Mouse (Mus musculus) intestine, embryonic 16.5 days (tissue): ENCODE measurements around the gene Arhgap15. TPM values are rescaled to one million over a fixed set of nuclear protein-coding genes. Genes with fewer than 3 reads are reported as not detected.

Experiments
- ATAC-seq: fragments of 200-750 bp; cut with Nextera tagmentation; 2 replicates; pipeline ENCODE4 v1.8.0; 2017; ENCODE audit warnings: moderate TSS enrichment, moderate library complexity
- H3K27ac ChIP-seq: fragments of 300-500 bp; sonication (generic); 2 replicates; pipeline ENCODE4 v1.5.1; 2014; ENCODE audit warnings: mild to moderate bottlenecking, low read length
- H3K27me3 ChIP-seq: fragments of 300-500 bp; sonication (generic); replicated peaks from 2 replicates; pipeline ENCODE4 v1.6.1; 2014; ENCODE audit warnings: low read length, control low read depth, mixed read lengths; ENCODE audit not compliant: control insufficient read depth, insufficient read depth
- H3K36me3 ChIP-seq: fragments of 300-500 bp; sonication (generic); 2 replicates; pipeline ENCODE4 v1.6.1; 2014; ENCODE audit warnings: low read length, control low read depth; ENCODE audit not compliant: control insufficient read depth, insufficient read depth
- H3K4me1 ChIP-seq: fragments of 300-500 bp; sonication (generic); 2 replicates; pipeline ENCODE4 v1.6.1; 2014; ENCODE audit warnings: low read length, control low read depth, mixed read lengths; ENCODE audit not compliant: control insufficient read depth, insufficient read depth
- H3K4me2 ChIP-seq: fragments of 300-500 bp; sonication (generic); 2 replicates; pipeline ENCODE4 v1.6.1; 2014; ENCODE audit warnings: low read depth, low read length, control low read depth
- H3K4me3 ChIP-seq: fragments of 300-500 bp; sonication (generic); 2 replicates; pipeline ENCODE4 v1.5.1; 2014; ENCODE audit warnings: mild to moderate bottlenecking, low read length
- H3K9ac ChIP-seq: fragments of 300-500 bp; sonication (generic); 2 replicates; pipeline ENCODE4 v1.6.1; 2014; ENCODE audit warnings: low read depth, low read length
- H3K9me3 ChIP-seq: fragments of 300-500 bp; sonication (generic); 2 replicates; pipeline ENCODE4 v1.6.1; 2016; ENCODE audit warnings: low read length, control low read depth; ENCODE audit not compliant: control insufficient read depth
- WGBS: fragments of 180-500 bp; shearing (Covaris S2); extraction: QIAGEN DNeasy Blood & Tissue Kit; methylation state at CpG from one replicate; pipeline ENCODE4 v1.1.7; 2014; 5-methylcytosine and 5-hydroxymethylcytosine counted together
- polyA plus RNA-seq: library from polyadenylated mRNA; unstranded; fragments of >200 nt; fragmentation: Nextera tagmentation; extraction: Ambion mirVana; gene quantifications from 2 replicates; pipeline ENCODE4 v1.2.1, GENCODE M21; 2015

Arhgap15 gene
- polyA plus RNA-seq, 1 experiment from 2014 or later, result 1.2 TPM

DNA sequence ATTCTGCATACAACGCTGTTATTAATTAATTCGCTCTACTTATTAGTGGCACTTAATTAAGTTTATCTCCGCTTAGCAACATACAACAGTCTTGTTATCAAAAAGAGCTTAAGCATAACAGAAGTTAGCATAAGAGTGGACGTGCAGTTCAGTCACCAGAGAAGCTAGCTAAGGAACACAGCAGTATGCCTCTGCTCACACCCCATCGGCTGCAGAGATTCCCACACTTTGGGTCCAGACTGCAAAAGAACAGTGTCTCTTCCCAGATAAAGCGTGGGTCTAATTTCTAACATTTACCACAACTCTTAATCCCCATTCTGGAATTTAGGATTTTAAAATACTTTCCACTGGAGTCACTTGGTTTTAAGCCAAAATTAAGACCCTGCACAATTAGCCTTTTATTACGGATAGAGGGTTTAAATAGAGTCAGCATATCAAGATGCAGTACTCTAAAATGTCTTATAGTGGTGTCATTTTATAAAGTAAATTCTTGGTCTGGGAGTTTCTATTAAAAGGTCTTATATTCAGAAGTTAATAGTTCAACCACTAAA is 400.0 kb downstream of the Arhgap15 start:
- Histone ChIP-seq H3K9me3 (no peaks in the 10 kb centered on the region), H3K4me1 (no peaks in the 10 kb centered on the region), H3K36me3 (no peaks in the 10 kb centered on the region), H3K9ac (no peak overlapping the region), H3K4me3 (no peak overlapping the region), H3K4me2 (no peak overlapping the region), H3K27ac (peak overlapping the region; percentile 65), H3K27me3 (no peaks in the 10 kb centered on the region)
- ATAC-seq, result peak; percentile 74
- 53% methylated on average over 7 of the region's 7 CpGs for WGBS

- no peak overlapping the region for H3K4me3 ChIP-seq
- no peak overlapping the region for H3K4me2 ChIP-seq
- no peaks in the 10 kb centered on the region for H3K27me3 ChIP-seq
- 83% methylated on average over 1 of the region's 1 CpGs for WGBS
- H3K27ac ChIP-seq, result no peak overlapping the region
- ATAC-seq, result no peak
- H3K9ac ChIP-seq, result no peak overlapping the region
- H3K9me3 ChIP-seq, result no peaks in the 10 kb centered on the region
- H3K4me1 ChIP-seq, result no peaks in the 10 kb centered on the region
- no peaks in the 10 kb centered on the region for H3K36me3 ChIP-seq
Observed at GRCm38 (mm10) chr2:44152301-44152700, 403.7 kb downstream of the Arhgap15 start.

DNA sequence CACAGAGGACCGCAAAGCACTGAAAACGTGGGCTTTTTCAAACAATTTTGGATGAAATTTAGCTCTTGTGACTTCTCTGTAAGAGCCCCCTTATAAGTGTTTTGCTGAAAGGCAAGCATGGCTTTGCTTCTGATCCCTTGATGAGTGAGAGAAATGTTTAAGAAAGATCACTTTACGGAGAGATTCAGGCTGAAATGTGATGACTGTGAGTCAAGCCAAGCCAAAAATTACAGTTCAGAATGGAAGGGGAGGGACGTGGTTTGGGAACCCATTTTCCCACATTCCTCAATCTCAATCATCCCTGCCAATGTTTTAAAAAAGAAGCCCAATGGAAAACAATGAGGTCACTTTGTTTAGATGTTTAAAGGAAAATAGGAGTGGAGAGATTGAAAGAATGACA is 411.7 kb downstream of the Arhgap15 start:
- no peaks in the 10 kb centered on the region for H3K36me3 ChIP-seq
- no peak for ATAC-seq
- H3K9me3 ChIP-seq, result no peaks in the 10 kb centered on the region
- H3K27me3 ChIP-seq, result no peaks in the 10 kb centered on the region
- no peak overlapping the region for H3K4me2 ChIP-seq
- H3K4me1 ChIP-seq, result no peaks in the 10 kb centered on the region
- no peak overlapping the region for H3K27ac ChIP-seq
- no peak overlapping the region for H3K4me3 ChIP-seq
- no peak overlapping the region for H3K9ac ChIP-seq
- WGBS, result 72% methylated on average over 4 of the region's 4 CpGs

DNA sequence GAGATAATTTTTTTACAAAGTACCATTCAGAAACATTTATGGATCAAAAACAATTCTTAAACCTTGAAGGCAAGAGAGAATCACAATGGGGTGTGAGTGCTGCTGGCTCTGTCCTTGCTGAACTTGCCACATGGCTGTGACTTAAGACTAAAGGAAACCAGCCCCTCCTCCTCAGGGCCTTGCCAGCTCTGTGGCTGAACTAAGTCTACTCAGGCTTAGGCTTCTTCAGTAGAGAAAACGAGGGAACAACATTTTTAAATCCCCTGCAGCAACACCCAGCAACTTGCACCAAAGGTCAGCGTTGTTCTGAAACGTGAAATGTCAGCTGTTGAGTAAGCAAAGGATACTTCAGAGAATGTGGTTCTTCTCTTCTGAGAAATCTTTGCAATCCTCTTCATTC is 417.2 kb downstream of the Arhgap15 start:
- Histone ChIP-seq H3K27ac (no peak overlapping the region), H3K36me3 (no peaks in the 10 kb centered on the region), H3K4me3 (no peak overlapping the region), H3K4me2 (no peak overlapping the region), H3K9me3 (no peaks in the 10 kb centered on the region), H3K4me1 (no peaks in the 10 kb centered on the region), H3K9ac (no peak overlapping the region), H3K27me3 (no peaks in the 10 kb centered on the region)
- 35% methylated on average over 3 of the region's 3 CpGs for WGBS
- ATAC-seq, result no peak

- Histone ChIP-seq H3K27me3 (no peaks in the 10 kb centered on the region), H3K9me3 (no peaks in the 10 kb centered on the region), H3K4me1 (no peaks in the 10 kb centered on the region), H3K36me3 (no peaks in the 10 kb centered on the region), H3K4me3 (no peak overlapping the region), H3K9ac (no peak overlapping the region), H3K4me2 (no peak overlapping the region), H3K27ac (no peak overlapping the region)
- 78% methylated on average over 4 of the region's 4 CpGs for WGBS
- ATAC-seq, result no peak
Observed at GRCm38 (mm10) chr2:44166716-44167115, 418.1 kb downstream of the Arhgap15 start.

- Histone ChIP-seq H3K4me3 (no peak overlapping the region), H3K36me3 (no peaks in the 10 kb centered on the region), H3K4me1 (no peaks in the 10 kb centered on the region), H3K4me2 (no peak overlapping the region), H3K9me3 (no peaks in the 10 kb centered on the region), H3K27ac (no peak overlapping the region), H3K27me3 (no peaks in the 10 kb centered on the region), H3K9ac (no peak overlapping the region)
- no peak for ATAC-seq
- WGBS, result 73% methylated on average over 10 of the region's 10 CpGs
Observed at GRCm38 (mm10) chr2:44184476-44184875, 435.9 kb downstream of the Arhgap15 start.

GRCm38 (mm10) chr2:44190749-44191148 is 442.1 kb downstream of the Arhgap15 start:
- no peak for ATAC-seq
- H3K36me3 ChIP-seq, result no peaks in the 10 kb centered on the region
- 0 out of 2 replicates have a peak, but pooled peaks cover 2% of the 10 kb centered on the region for H3K9me3 ChIP-seq
- no peak overlapping the region for H3K4me3 ChIP-seq
- H3K4me1 ChIP-seq, result no peaks in the 10 kb centered on the region
- no peak overlapping the region for H3K27ac ChIP-seq
- H3K9ac ChIP-seq, result no peak overlapping the region
- 85% methylated on average over 9 of the region's 9 CpGs for WGBS
- no peaks in the 10 kb centered on the region for H3K27me3 ChIP-seq
- H3K4me2 ChIP-seq, result no peak overlapping the region

- ATAC-seq, result no peak
- H3K9me3 ChIP-seq, result 0 out of 2 replicates have a peak, but pooled peaks cover 2% of the 10 kb centered on the region
- 84% methylated on average over 3 of the region's 3 CpGs for WGBS
Observed at GRCm38 (mm10) chr2:44192058-44192457, 443.4 kb downstream of the Arhgap15 start.

GRCm38 (mm10) chr2:44215506-44215905 is 466.9 kb downstream of the Arhgap15 start:
- WGBS, result 94% methylated on average over 7 of the region's 7 CpGs
- H3K9me3 ChIP-seq, result no peaks in the 10 kb centered on the region
- no peak overlapping the region for H3K4me3 ChIP-seq
- H3K4me1 ChIP-seq, result no peaks in the 10 kb centered on the region
- ATAC-seq, result no peak
- H3K9ac ChIP-seq, result no peak overlapping the region
- H3K27me3 ChIP-seq, result no peaks in the 10 kb centered on the region
- H3K4me2 ChIP-seq, result no peak overlapping the region
- H3K36me3 ChIP-seq, result no peaks in the 10 kb centered on the region
- no peak overlapping the region for H3K27ac ChIP-seq

More at GRCm38 (mm10) chr2:44192058-44192457, 443.4 kb downstream of the Arhgap15 start:
- H3K36me3 ChIP-seq, result no peaks in the 10 kb centered on the region
- H3K27me3 ChIP-seq, result no peaks in the 10 kb centered on the region
- H3K4me3 ChIP-seq, result no peak overlapping the region
- H3K4me2 ChIP-seq, result no peak overlapping the region
- H3K9ac ChIP-seq, result no peak overlapping the region
- H3K4me1 ChIP-seq, result no peaks in the 10 kb centered on the region
- no peak overlapping the region for H3K27ac ChIP-seq

DNA sequence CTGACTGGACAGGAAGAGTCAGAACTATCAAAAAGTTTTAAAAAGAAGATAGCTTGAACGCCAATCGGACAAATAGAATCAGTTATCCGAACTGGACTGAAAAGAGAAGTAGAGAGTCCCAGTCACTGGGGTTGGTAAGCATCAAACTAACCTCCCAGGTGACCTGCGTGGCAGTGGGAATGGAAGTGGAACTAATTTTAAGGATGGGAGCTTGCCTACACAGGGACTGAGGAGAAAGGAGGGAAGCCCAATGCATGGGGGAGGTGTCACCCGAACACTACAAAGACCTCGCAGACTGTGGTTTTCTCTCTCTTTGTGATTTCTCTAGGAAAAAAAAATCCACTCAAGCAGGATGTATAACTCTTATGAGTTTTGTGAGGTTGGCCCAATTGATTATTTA is 469.2 kb downstream of the Arhgap15 start:
- ATAC-seq, result no peak
- Histone ChIP-seq H3K4me1 (0 out of 2 replicates have a peak, but pooled peaks cover 4% of the 10 kb centered on the region), H3K4me2 (no peak overlapping the region), H3K4me3 (no peak overlapping the region), H3K9ac (no peak overlapping the region), H3K9me3 (no peaks in the 10 kb centered on the region), H3K27ac (no peak overlapping the region), H3K36me3 (no peaks in the 10 kb centered on the region), H3K27me3 (no peaks in the 10 kb centered on the region)
- WGBS, result 82% methylated on average over 6 of the region's 6 CpGs
